Mouse (Mus musculus) right cerebral cortex, postnatal 25 days (tissue): ENCODE data around the gene Otx2.

Source experiments
- DNase-seq: peaks from one replicate; pipeline ENCODE4 v3.0.0; 2022

Otx2 gene

DNA sequence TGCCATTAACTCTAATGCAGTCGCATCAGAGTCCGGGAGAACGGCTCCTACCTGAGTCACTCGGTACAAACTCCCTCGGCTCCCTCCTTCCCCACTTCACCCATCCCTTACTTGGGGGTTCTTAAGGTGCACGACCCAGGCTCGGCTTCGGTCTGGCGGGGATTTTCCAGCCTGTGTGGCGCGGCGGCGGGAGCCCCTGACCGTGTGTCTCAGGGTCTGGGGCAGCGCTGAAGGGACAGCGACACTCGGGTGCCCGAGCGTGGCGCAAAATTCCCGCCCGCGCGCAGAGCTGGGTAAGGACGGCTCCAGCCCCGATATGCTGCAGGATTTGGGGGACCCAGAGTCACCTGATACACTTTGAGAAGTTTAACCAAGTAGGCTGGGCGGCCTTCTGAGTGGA is at the start of gene Otx2:
Otx2 (minus strand) TSS at position 279 of the 400 bp plus-strand sequence.
- DNase-seq: no peak

DNA sequence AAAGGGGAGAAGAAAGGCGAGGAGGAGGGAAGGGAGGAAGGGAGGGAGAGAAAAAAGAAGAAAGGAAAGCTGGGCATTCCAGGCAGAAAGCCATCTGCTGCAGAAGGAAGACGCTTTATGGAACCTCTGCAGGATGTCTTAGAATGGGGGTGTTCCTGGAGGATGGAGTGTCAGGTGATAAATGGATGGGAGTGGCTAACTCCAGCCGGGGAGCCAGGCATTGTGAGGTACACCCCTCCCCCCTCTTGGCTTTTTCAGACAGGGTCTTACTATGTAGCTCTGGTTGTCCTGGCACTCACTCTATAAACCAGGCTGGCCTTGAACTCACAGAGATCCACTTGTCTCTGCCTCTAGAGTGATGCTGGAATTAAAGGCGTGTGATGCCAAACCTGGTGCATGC is 49.1 kb upstream of the Otx2 start:
- no peak for DNase-seq

DNA sequence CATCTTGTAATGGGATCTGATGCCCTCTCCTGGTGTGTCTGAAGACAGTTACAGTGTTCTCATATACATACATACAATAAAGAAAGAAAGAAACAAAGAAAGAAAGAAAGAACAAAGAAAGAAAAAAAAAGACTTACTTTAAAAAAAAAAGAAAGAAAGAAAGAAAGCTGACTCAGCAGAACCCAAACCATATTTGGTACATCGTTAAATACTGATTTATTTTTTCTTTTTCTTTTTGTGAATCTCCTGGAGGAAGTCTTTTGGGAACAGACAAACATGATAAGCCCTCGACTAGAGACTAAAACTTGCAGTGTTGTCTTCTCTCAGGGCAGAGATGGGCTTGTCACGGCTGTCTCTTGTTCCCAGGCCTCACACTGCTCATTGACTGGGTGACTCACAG is 45.7 kb upstream of the Otx2 start:
- no peak for DNase-seq

DNA sequence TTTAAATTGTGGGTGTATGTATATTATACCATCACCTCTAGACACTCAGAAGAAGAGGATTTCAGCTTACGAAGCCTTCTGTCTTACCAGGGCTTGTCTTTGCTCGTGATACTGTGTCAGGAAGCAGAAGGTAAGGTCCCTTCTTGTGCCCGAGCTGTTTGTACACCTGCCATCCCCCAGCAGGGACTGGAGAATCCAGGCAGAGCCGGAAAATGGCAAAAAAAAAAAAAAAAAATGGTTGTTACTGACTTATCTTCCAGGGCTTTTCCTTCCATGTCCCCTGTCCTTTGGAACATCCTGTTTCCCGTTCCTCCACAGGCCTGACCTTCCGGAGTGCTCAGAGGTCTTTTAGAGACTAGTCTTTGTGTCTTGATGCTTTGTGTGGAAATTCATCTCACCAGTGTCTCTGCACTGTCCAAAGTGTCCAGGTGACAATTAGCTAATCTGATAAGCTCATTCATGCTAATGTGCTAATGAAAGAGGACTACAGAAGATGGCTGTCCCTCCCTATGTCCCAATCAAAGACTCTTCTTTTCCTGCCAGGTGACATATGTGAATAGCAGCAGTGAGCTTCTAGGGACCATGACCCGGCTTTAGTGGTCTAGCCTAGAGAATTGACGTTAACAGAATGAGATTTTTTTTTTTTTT is 44.1 kb upstream of the Otx2 start:
- DNase-seq: no peak

DNA sequence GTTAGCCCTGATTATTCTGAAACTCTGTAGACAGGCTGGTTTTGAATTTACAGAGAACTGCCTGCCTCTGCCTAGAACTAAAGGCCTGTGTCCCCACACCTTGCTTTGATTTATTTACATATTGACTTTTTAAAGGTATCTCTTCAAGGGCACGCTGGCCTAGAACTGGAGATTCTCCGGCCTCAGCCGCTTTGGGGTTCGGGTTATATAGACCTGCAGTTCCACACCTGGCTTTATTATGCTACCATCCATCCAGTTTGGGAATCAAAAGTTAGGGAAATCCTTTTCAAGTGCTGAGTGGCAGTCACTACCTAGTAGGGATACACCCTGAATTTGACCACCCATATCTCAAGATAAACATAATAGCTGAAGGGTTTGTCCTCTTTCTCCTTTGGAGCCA is 42.8 kb upstream of the Otx2 start:
- no peak for DNase-seq

DNA sequence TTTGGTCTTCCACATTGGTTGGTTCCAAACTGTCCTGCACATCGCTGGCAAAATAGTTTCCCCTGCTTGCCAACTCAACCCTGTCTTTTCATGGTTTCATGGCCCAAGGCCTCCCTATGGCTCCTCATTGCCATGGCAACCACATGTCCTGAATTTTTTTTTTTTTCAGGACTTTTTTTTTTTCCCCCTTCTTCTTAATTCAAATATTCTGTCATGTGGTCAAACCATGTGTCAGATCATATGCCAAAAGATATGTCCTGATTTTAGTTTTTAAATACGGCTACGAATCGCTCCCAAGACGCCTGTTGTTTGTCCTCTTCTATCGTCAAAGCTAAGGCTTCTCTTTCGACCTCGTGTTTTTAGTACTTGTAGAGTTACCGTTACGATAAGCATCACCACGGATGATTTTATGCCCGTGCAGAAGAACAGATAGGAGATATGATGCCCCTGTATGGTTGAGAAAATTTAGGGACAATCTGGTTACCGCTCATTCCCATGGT is 37.3 kb upstream of the Otx2 start:
- DNase-seq: no peak

DNA sequence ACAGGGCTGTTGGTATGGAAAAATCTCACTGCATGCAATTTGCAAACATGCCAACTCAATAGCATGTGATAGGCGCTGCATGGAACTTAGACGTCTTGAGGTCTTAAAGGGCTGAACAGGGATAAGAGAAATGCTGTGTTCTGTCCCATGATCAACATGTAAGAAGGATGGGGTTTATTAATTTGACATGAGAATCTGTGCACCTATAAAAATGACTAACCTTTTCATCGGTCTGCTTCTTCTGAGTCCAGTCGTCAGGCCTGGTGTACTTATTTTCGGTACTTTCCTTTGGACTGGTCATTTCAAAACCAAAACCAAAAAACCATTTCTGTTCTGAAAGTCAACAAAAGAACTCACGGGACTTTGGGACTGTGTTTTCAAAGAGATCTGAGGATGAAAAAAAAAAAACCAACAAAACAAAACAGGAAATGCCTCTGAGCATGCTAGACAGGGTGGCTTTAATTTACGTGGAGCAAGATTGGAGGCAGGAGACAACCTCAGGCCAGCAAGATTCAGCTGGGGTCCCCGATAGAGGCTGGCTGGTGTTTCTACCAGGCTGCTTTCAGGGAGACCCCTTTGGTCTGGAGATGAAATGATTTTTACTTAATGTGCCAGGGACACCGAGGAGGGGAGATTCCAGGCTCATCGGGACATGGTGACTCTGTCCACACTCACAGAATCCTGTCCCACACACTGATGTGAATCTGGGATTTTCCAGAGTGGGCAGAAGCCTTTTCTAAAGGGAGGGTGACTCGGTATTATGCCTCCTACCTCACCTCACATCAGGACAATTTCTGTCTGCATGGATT is 36.6 kb upstream of the Otx2 start:
- no peak for DNase-seq

DNA sequence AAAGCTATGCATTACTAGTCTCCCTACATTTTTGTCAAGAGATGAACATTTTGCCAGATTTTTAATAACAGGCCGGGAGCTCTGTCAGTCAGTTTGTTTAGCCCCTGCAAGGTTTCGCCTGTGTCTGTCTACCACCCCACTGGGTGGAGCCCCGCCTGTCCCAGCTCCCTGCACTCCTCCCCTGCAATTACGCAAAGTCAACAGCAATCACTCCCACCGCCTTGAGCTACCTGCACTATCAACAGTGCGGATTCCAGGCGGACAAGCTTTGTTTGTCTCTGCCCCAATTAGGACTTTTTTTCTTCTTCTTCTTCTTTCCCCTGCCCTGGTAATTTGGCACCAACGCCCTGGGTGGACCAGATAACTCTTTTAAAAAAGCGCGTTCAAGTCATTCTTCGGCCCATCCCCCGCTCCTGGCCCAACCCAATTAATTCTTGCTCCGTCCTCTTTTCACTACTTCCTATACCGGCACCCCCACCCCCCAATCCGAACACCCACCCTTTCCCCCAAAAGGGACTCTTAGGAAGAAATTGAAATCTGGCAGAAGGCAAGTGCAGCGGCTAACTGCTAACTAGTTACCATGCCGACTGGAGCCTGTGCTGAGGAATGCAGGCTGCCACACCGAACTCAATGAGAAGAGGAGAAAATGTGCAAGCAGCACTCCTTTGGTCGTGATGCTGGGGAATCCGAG is 35.9 kb upstream of the Otx2 start:
- DNase-seq: peak; percentile 28

DNA sequence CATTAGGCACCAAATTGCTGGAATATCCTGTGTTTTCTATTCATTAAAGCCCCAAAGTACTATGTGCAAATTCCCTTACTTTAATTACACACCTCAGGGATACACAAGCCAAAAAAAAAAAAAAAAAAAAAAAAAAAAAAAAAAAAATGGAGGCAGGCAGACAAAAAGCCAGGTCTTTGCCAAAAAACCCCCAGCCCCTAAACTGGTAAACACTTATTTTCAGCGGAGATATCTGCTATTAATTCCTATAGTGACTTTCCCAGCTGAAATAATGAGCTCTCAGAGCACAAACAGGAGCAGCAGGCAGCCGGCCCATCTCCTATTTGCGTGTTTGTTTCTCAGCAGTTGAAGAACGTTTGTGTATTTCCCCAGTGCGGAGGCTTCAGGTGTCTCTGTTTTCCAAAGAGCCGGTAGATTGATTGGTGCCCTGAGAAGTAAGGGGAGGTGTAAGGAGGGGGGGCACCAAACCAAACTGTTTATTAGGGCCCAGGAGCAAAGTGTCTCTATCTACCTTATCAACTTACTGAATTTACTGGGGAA is 34.3 kb upstream of the Otx2 start:
- no peak for DNase-seq

DNA sequence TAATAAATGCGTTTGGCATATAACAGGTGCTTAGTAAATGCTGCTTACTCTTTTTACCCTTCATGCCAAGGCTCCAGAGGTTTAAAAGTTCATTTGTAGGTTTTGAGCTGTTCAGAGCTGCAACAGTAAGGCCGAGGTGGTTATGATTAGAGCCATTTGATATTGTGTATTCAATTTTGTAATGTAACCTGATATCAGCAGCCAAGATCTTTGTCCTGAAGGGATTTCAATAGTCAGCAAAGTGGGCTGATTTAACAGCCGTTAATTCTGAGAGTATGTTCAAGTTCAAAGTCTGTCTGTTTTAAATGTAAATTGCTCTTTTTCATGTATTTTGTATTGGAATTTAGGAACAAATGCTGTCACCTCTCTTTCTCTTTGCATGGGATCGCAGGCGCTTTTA is 33.8 kb upstream of the Otx2 start:
- DNase-seq: no peak

DNA sequence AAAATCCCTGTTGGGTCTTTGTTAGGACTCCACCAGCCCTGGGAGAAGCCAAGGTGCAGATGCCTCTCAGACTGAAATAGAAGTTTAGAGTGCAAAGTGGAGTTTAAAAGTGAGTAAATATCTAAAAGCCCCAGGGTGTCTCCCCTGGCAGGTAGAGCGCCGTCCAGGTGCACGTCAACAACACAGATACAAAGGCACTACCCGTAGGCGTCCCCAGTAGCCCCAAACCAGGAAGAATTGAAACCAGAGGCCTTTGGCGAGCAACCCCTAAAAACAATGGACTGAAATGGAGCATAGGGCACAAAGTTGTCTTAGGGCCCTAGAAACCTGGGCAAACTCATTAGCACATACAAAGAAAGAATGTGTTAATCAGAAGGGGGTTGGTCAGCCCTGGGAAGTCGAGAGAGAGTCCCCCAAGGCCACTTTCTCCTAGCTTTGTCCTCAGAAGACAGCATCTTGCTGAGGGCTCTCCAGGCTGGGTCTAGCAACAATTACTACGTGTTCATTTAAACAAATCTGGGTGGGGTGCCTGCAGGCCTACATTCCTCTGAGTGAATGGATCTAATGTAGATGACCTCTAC is 27.3 kb upstream of the Otx2 start:
- no peak for DNase-seq

DNA sequence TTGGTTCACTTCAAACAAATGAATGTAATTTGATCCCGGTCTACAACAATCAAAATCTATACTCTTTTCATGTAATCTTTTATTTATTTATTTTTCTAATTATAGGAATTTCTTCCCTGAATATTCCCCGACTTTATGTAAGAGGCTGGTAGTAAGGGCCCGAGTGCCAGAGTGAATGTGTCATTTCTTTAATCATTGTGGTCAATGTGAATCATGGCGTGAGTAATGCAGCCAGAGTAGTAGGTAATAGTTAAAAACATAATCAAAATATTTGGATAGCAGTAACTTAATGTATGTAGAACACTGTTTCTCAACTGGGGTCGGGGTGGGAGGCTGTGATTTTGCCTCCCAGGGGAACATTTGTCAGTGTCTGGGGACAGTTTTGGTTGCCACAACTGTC is 6.0 kb upstream of the Otx2 start:
- DNase-seq: no peak

DNA sequence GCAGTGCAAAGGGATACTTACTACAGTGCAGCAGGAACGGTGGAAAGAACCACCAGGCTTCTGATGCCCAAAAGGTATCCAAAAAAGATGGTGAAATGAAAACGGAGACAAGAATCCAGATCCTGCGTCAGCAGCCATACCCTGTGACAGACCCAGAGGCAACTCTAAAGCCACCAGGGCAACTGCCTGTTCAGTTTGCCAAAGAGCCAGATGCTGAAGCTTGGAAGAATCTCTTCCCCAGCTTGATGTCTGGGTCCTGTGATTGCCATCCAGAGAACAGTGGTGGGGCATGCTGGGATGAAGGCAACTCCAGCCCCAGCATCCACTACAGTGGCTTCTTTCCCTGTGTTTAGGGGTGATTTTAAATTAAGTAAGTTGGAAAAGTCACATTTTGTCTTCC is 5.1 kb upstream of the Otx2 start:
- DNase-seq: no peak

DNA sequence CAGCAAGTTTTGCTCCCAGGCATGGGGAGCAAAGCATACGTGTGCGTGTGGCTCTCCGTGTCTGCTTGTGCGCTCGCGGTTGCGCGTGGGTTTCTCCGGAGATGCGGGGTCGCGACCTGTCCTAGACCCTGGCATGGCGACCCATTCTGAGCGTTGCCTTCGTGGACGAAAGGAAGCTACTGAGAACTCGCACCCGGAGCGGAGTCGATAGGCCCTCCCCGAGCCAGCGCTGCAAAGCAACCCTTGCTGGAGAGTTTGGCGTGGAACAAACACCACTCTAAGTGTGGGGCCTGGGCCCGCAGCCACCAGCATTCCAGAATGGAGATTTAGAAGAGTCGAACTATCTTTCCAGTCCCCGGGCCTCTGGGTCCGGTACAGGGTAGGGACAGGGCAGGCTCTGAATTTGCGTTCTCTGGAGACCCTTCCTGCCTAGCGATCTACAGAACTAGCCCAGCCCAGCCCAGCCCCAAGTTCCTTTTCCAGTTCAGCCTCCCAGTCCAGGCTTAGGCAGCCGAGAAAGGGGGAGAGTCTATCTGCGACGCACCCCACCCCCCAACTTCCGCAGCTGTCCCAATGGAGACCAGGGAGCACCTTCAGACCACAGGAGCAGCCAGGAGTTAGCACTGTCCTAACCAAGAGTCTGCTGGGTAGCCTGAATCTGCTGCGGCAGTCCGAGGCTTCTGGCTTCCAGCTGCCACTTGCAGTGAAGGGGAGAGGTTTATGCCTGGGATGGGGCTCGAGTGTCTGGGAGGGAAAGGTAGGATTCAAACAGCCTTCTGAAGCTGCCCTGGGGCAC is 615 bp upstream of the Otx2 start:
- no peak for DNase-seq

DNA sequence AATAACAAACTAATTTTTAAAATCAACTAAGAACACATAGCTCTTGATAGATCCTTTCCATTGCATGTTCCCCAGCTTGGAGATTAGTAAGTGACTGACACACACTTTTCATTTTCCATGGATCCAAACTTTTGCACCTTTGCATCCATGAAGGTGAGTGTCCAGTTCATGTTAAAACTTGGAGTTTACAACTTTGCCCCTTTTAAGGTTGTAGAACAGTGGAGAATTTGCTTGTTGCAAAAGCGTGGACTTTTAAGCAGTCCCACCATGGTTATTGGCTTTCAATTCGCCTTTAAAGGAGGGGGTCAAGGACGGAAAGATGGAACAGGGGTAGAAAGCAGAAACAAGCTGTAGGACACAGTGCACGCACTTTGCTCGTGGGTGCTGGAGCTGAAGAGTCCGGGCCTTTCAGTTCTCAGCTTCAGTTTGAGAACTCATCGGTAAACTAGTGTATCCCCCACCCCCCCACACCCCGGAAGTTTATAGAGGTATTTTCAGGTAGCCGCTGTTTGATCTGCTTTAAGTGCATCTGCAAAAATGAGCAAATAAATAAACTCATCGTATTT is 925 bp downstream of the Otx2 start:
- no peak for DNase-seq

DNA sequence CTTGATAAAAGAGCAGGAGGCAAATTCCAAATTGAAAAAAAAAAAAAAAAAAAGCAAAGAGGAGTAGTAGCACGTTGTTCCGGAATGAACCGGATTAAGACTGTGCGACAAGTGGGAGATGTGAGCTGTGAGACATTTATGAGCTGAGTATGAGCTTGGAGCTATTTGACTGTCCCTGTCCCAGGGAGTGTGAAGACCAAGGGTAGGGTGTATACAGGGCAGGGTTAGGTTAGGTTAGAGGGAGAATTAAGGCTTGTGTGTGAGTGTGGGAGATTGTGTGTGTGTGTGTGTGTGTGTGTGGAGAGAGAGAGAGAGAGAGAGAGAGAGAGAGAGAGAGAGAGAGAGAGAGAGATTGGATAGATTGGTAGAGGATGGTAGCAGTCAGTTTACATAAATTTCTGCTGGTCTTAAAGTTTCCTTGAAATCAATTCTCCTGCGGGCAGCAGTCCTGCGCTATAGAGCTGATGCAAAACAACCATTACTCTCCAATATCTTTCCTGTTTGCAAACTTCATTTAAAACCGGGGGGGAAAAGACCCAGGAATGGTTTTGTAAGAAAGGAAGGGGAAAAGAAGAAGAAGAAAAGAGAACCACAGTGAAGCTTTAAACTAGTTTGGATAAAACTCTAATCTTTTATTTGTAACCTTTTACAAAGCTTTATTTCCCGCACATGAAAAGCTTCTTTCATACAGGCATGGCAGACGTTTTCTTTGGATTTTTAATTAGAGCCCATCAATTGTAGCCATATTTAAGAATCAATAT is 2.0 kb downstream of the Otx2 start:
- DNase-seq: no peak

DNA sequence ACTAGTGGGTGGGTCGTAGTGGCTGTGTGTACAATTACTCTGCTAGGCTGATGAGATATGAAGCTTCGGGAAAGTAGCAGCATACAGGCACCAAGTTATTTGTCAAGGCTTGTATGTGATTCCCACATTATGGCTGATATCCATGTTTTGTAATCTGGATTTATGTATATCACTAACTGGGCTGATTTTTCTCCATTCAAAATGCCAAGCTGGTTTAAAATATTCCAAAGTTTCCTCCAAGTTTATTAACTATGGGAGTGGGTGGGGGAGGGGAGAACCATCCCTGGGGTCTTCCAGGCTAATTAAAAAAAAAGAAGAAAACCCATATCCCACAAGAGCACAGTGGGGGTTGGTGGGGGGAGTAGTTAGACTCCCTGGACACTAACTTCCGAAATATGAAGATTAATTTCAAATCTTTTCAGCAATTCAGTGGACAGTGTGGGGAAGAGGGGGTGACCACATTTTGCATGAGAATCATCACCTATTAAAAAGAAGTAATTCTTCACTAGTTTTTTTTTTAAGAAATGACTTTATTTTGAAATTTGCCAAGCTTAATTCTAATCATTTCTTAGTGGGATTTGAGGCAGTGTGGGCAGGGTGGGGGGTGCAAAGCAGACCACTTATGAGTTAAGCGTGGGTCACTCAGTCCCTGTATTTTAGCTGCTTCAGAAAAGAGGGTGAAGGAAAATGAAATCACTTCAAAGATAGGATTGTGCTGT is 2.7 kb downstream of the Otx2 start:
- DNase-seq: no peak

DNA sequence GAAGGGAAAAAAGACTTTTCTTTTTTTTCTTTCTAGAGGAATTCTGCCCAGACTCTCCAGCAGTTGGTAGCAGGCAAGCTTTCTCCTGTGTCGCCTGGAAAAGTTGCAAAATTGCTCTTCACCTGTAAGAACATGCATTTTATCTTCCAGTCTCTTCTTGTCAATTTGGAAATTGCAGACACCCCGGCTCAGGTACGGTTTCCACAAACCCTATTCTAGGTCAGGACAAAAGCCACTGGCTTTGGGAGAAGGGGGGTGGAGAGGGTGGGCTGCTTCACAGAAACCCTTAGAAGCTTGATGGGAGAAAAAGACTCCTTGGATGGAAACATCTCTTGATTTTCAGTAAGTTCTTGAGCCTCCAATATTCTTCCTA is 3.4 kb downstream of the Otx2 start:
- no peak for DNase-seq

DNA sequence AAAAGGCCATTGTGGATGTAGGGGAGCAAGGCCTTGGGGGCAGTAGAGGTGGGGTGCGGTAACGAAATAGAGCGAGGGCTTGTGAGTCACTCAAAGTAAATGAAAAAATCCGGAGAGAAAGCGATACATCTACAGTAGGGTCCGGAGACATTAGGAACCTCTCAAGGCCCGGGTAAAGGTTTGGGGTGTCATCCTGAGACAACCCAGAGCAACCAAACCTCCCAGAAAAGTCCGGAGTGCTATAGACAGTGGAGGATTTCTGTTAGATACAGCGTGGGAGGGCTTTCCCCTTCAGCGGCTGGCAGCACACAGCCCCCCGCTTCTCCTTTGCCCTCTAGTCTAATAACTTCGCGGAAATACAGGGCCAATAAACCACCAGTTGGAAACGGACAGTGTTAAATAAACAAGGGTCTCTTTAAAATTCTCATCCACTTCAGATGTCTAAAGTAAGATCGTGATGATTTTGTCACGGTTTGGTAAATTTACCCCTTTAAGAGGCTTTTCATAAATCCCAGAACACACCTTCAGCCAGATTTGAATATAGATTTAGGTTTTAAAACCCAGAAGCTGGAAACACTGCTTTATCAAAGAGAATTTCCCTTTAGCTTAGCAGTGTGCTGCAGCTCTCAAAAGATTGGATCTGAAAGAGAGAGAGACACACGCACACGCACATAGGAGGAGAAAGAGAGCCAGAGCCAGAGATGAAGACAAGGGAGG is 3.9 kb downstream of the Otx2 start:
- no peak for DNase-seq

DNA sequence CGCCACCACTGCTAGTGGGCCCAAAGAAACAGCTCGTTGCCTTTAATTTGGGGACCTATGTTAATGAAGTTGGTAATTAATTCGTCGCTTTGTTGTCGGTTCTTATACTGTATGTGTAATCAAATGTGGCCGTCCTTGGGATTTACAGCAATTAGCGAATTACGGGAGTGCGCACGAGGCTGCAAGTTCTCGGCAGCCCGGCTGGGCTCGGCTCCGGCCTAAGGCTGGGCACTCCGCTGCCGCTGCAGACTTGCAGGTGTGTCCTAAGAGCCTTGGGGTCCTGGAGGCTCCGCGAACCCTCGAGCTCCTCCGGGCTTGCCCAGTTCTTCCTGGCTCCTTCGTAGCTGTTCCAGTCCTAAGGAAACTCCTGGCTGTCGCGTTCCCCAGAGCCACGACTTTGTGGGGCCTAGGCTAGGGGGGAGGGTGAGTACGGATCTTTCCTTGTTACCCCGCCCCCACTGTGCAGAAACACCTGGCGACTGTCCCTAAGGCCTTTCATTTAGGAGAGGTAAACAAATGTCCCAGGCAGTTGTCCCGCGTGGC is 4.8 kb downstream of the Otx2 start:
- no peak for DNase-seq
